Mouse (Mus musculus): ENCODE measurements around the gene Gm47955. TPM values are rescaled to one million over a fixed set of nuclear protein-coding genes. Genes with fewer than 3 reads are reported as not detected.
"Not testable (repeated sequence)": the region's sequence is repeated elsewhere in the genome, so short reads cannot be mapped to it uniquely, and the experiment has no call there.

The Gm47955 gene
- total and polyA plus RNA-seq, 3 experiments = 0.27 TPM; not detected in 2

DNA sequence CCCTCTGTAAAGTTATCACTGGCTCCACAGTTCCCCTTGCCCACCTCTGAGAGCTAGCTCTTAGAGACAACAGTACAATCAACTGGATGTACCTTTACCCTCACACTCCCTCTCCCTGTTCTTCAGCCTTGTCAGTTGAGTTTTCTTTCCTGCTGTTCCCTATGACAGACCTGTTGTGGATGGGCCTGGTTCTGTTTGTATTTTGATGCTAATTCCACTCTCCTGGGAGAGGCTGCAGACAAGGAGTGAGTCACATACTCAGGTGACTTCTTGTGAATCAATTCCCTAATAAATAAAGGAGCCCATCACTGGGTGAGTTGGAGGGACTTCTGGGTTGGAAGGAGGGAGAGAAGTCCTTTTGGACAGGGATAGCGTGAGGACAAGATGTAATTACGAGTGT lies 11.5 kb upstream of the Gm47955 start:
- no peak for TF ChIP-seq POLR2AphosphoS5 (IDR thresholded peaks at IDR 0.05; ENCODE audit: insufficient replicate concordance, low read depth, low read length)
- no peak for TF ChIP-seq TAL1 (conservative IDR thresholded peaks at IDR 0.05; ENCODE audit: low read depth, low read length)
- no peak for TF ChIP-seq GATA1 (IDR thresholded peaks at IDR 0.05; ENCODE audit: borderline replicate concordance, low read length)
- TF ChIP-seq CTCF (IDR thresholded peaks at IDR 0.05; ENCODE audit: low read depth, low read length) = no peak
- TF ChIP-seq GATA2 (IDR thresholded peaks at IDR 0.05; ENCODE audit: borderline replicate concordance, low read depth, low read length) = no peak
- H3K27me3 ChIP-seq (ENCODE audit: insufficient read depth, low read length) = peaks cover 3% of the 10 kb centered on the region; the same call in 1 of the 2 replicates

GRCm38 (mm10) chr1:82955913-82956312 lies 4.2 kb upstream of the Gm47955 start, which contains the start of gene Gm7544:
TSS of gene Gm7544 (minus strand) at chr1:82956013.
- H3K4me1 ChIP-seq (ENCODE audit: insufficient read depth, low read depth, low read length) = peaks cover 20% of the 10 kb centered on the region
- not testable (repeated sequence) for ATAC-seq (ENCODE audit: extremely low read depth, insufficient number of reproducible peaks, low FRiP score, poor library complexity, severe bottlenecking); H3K4me3 ChIP-seq (ENCODE audit: low read depth, low read length); H3K27me3 ChIP-seq (ENCODE audit: insufficient read depth, low read length); H3K9me3 ChIP-seq (replicated peaks); H3K36me3 ChIP-seq (replicated peaks); DNase-seq (ENCODE audit: low spot score)

More for the DNA sequence above, 11.5 kb upstream of the Gm47955 start:
- DNase-seq (ENCODE audit: low spot score) (no peak), ATAC-seq (ENCODE audit: extremely low read depth, insufficient number of reproducible peaks, low FRiP score, poor library complexity, severe bottlenecking) (no peak)
- H3K4me1 ChIP-seq (ENCODE audit: insufficient read depth, low read depth, low read length) = peaks cover 23% of the 10 kb centered on the region
- H3K4me3 ChIP-seq (ENCODE audit: low read depth, low read length) = no peak overlapping the region
- H3K36me3 ChIP-seq (replicated peaks) = no peaks in the 10 kb centered on the region
- no peaks in the 10 kb centered on the region; the same call in 1 of the 2 replicates for H3K9me3 ChIP-seq (replicated peaks)

GRCm38 (mm10) chr1:82966413-82966812 lies 6.3 kb downstream of the Gm47955 start:
- Histone ChIP-seq H3K27me3 (ENCODE audit: insufficient read depth, low read length) (peaks cover 4% of the 10 kb centered on the region), H3K4me3 (ENCODE audit: low read depth, low read length) (no peak overlapping the region), H3K36me3 (replicated peaks) (no peaks in the 10 kb centered on the region), H3K9me3 (replicated peaks) (peaks cover 4% of the 10 kb centered on the region; the same call in 1 of the 2 replicates), H3K4me1 (ENCODE audit: insufficient read depth, low read depth, low read length) (peaks cover 7% of the 10 kb centered on the region)
- no peak for TF ChIP-seq GATA1 (IDR thresholded peaks at IDR 0.05; ENCODE audit: borderline replicate concordance, low read length)
- TF ChIP-seq GATA2 (IDR thresholded peaks at IDR 0.05; ENCODE audit: borderline replicate concordance, low read depth, low read length) = no peak
- TF ChIP-seq CTCF (IDR thresholded peaks at IDR 0.05; ENCODE audit: low read depth, low read length) = no peak
- no peak for TF ChIP-seq TAL1 (conservative IDR thresholded peaks at IDR 0.05; ENCODE audit: low read depth, low read length)
- no peak for TF ChIP-seq POLR2AphosphoS5 (IDR thresholded peaks at IDR 0.05; ENCODE audit: insufficient replicate concordance, low read depth, low read length)
- ATAC-seq (ENCODE audit: extremely low read depth, insufficient number of reproducible peaks, low FRiP score, poor library complexity, severe bottlenecking) = no peak
- DNase-seq (ENCODE audit: low spot score) = no peak

DNA sequence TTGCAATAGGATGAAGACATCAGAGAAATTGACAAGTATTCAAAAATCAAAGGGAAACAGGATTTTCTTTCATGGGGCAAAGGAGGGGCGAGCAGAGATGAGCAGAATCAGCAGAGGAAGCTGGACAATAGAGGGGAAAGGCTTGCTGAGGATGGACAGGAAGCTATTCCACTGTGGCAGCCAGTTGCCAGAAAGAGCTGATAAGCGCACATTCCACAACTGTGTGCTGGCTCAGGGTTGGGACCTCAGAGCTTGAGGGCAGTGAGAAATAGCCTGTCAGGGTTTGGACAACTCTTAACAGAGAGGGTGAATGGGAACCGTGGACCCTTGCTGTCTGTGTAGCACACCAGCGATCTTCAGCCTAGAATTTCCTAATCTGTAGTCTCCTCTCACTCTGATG lies 12.0 kb downstream of the Gm47955 start:
- no peaks in the 10 kb centered on the region for H3K9me3 ChIP-seq (replicated peaks)
- no peaks in the 10 kb centered on the region for H3K36me3 ChIP-seq (replicated peaks)
- peaks cover 18% of the 10 kb centered on the region for H3K4me1 ChIP-seq (ENCODE audit: insufficient read depth, low read depth, low read length)
- no peak overlapping the region for H3K4me3 ChIP-seq (ENCODE audit: low read depth, low read length)
- peaks cover 2% of the 10 kb centered on the region; the same call in 1 of the 2 replicates for H3K27me3 ChIP-seq (ENCODE audit: insufficient read depth, low read length)
- ATAC-seq (ENCODE audit: extremely low read depth, insufficient number of reproducible peaks, low FRiP score, poor library complexity, severe bottlenecking) = no peak
- TF ChIP-seq GATA2 (IDR thresholded peaks at IDR 0.05; ENCODE audit: borderline replicate concordance, low read depth, low read length) (no peak), POLR2AphosphoS5 (IDR thresholded peaks at IDR 0.05; ENCODE audit: insufficient replicate concordance, low read depth, low read length) (no peak), TAL1 (conservative IDR thresholded peaks at IDR 0.05; ENCODE audit: low read depth, low read length) (no peak), CTCF (IDR thresholded peaks at IDR 0.05; ENCODE audit: low read depth, low read length) (no peak), GATA1 (IDR thresholded peaks at IDR 0.05; ENCODE audit: borderline replicate concordance, low read length) (no peak)
- DNase-seq (ENCODE audit: low spot score) = no peak

GRCm38 (mm10) chr1:82973244-82973643 lies 13.2 kb downstream of the Gm47955 start:
- TF ChIP-seq TAL1 (conservative IDR thresholded peaks at IDR 0.05; ENCODE audit: low read depth, low read length) (no peak), GATA2 (IDR thresholded peaks at IDR 0.05; ENCODE audit: borderline replicate concordance, low read depth, low read length) (no peak), GATA1 (IDR thresholded peaks at IDR 0.05; ENCODE audit: borderline replicate concordance, low read length) (no peak), CTCF (IDR thresholded peaks at IDR 0.05; ENCODE audit: low read depth, low read length) (no peak), POLR2AphosphoS5 (IDR thresholded peaks at IDR 0.05; ENCODE audit: insufficient replicate concordance, low read depth, low read length) (no peak)
- ATAC-seq (ENCODE audit: extremely low read depth, insufficient number of reproducible peaks, low FRiP score, poor library complexity, severe bottlenecking) = peak; percentile 31; the same call in 1 of the 2 replicates
- H3K27me3 ChIP-seq (ENCODE audit: insufficient read depth, low read length) = peaks cover 2% of the 10 kb centered on the region; the same call in 1 of the 2 replicates
- peaks cover 18% of the 10 kb centered on the region for H3K4me1 ChIP-seq (ENCODE audit: insufficient read depth, low read depth, low read length)
- no peak overlapping the region for H3K4me3 ChIP-seq (ENCODE audit: low read depth, low read length)
- no peak for DNase-seq (ENCODE audit: low spot score)
- no peaks in the 10 kb centered on the region for H3K9me3 ChIP-seq (replicated peaks)
- H3K36me3 ChIP-seq (replicated peaks) = no peaks in the 10 kb centered on the region

GRCm38 (mm10) chr1:82973901-82974300 lies 13.8 kb downstream of the Gm47955 start:
- Histone ChIP-seq H3K9me3 (replicated peaks) (no peaks in the 10 kb centered on the region), H3K36me3 (replicated peaks) (no peaks in the 10 kb centered on the region), H3K4me1 (ENCODE audit: insufficient read depth, low read depth, low read length) (peaks cover 18% of the 10 kb centered on the region), H3K27me3 (ENCODE audit: insufficient read depth, low read length) (peaks cover 2% of the 10 kb centered on the region; the same call in 1 of the 2 replicates), H3K4me3 (ENCODE audit: low read depth, low read length) (no peak overlapping the region)
- DNase-seq (ENCODE audit: low spot score) (no peak), ATAC-seq (ENCODE audit: extremely low read depth, insufficient number of reproducible peaks, low FRiP score, poor library complexity, severe bottlenecking) (no peak)
- TF ChIP-seq POLR2AphosphoS5 (IDR thresholded peaks at IDR 0.05; ENCODE audit: insufficient replicate concordance, low read depth, low read length) (no peak), GATA2 (IDR thresholded peaks at IDR 0.05; ENCODE audit: borderline replicate concordance, low read depth, low read length) (no peak), TAL1 (conservative IDR thresholded peaks at IDR 0.05; ENCODE audit: low read depth, low read length) (no peak), CTCF (IDR thresholded peaks at IDR 0.05; ENCODE audit: low read depth, low read length) (no peak), GATA1 (IDR thresholded peaks at IDR 0.05; ENCODE audit: borderline replicate concordance, low read length) (no peak)
